Mouse (Mus musculus): ENCODE measurements around the gene Frem3. TPM values are rescaled to one million over a fixed set of nuclear protein-coding genes. Genes with fewer than 3 reads are reported as not detected.

Gene Frem3
- polyA plus RNA-seq, 1 experiment from 2014 or later: 0.02 TPM

DNA sequence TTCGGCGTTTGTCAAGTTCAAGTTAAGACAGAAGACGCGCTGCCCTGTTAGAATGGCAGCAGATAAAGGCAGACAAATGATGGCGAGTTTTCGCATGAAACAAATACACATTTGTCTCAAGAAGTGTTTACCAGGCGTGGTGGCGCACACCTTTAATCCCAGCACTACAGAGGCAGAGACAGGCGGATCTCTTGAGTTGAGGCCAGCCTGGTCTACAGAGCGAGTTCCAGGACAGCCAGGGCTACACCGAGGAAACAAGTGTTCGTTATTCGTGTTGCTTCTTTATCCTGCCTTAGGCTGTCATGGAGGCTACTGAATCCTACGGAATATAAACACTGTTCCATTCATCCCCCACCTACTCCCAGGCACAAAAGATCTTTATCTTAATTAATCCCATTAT lies 129.1 kb downstream of the Frem3 start:
- WGBS: 15% methylated on average over 14 of the region's 14 CpGs

More for the DNA sequence above, 129.1 kb downstream of the Frem3 start:
- ATAC-seq: peak; percentile 58
- no peaks in the 10 kb centered on the region for H3K9me3 ChIP-seq (ENCODE audit: control insufficient read depth, low read length)
- peaks cover 7% of the 10 kb centered on the region for H3K4me1 ChIP-seq (ENCODE audit: control insufficient read depth, insufficient read depth, low read length)
- H3K27me3 ChIP-seq (replicated peaks; ENCODE audit: control insufficient read depth, insufficient read depth, low read length): no peaks in the 10 kb centered on the region
- H3K27ac ChIP-seq (ENCODE audit: low read length): peak overlapping the region; percentile 93
- H3K4me3 ChIP-seq (ENCODE audit: low read length): peak overlapping the region; percentile 51
- H3K4me2 ChIP-seq (ENCODE audit: low read depth, low read length): peak overlapping the region; percentile 74
- H3K36me3 ChIP-seq (ENCODE audit: control insufficient read depth, insufficient read depth, low read length): peaks cover 3% of the 10 kb centered on the region
- H3K9ac ChIP-seq (ENCODE audit: low read depth, low read length): peak overlapping the region; percentile 72

Other genes starting within 250 kb of the Frem3 start
- gene Gypa, start 117.3 kb upstream of the Frem3 start, polyA plus RNA-seq (2015; fragmentation: Nextera tagmentation; extraction: Ambion mirVana): 9.0 and 13.8 TPM in 2 replicates
- gene Smarca5, start 128.4 kb downstream of the Frem3 start, polyA plus RNA-seq (2015; fragmentation: Nextera tagmentation; extraction: Ambion mirVana): 21.0 and 41.8 TPM in 2 replicates

Data from intestine, embryonic 16.5 days (tissue).